Comparison of ENCODE assay signal across 8 mouse cellular contexts in the genomic region with DNA sequence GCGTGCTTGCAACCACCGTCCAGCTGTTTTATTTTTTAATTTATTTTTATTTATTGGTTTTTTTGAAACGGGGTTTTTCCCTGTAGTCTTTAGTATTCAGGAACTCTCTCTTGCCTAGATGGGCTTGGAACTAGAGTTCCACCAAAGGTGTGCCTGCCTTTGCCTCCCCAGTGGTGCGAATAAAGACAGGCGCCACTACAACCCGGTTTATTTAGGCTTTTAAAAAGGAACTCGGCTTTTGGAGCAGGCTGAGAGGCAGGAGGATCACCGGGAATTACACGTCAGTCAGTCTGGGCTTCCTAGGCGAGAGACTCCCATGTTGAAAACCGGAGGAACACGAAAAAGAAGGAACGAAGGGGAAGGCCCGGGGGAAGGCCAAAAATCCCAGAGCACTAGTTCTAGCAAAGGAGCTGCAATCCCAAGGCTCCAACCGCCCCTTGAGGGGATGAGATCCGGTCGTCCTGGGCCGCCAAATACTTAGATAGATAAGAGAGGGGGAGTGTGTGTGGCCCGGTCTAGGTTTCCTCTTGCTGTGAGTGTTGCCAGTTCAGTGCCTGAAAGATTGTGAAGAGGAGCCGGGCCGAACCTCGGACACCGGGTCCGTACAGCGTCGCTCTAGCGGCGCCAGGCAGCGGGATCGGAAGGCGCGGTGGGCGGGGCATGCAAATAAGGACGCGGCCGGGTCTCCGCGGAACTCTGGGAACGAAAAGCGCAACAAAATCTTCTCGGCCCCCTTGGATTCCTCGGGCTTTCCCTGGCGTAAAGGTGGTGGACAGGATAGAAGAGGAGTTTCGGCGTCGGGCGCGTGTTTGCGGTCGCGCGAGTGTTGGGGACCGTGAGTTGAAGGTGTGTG. TPM values are rescaled to one million over a fixed set of nuclear protein-coding genes. Genes with fewer than 3 reads are reported as not detected.
DNase-seq lines count a peak whose midpoint lies in the region; ATAC-seq lines count a peak whose summit lies in the region.

No protein-coding gene starts in this region.

- DNase-seq in embryo, embryonic 10 days (ENCODE audit: low spot score) = peak; percentile 80
- peak; percentile 79 for DNase-seq in gastrocnemius, postnatal 10 days
- DNase-seq in induced T-regulatory cell, adult 2 months (ENCODE audit: low read depth) = peak; percentile 84
- peak; percentile 66 to 77 for DNase-seq in left cerebral cortex, adult 8-10 months (ENCODE audit: low spot score in 2 of 2)
- peak; percentile 72 to 83 for DNase-seq in right cerebral cortex, adult 2 months (ENCODE audit: low spot score in 2 of 2)
- peak; percentile 62 for DNase-seq in urinary bladder, adult 2 months (ENCODE audit: low spot score)

- peak; percentile 40 for ATAC-seq in activated CD4-positive, CD25-positive, alpha-beta regulatory T cell, adult 4 months
- ATAC-seq in megakaryocyte, adult 5-6 weeks (ENCODE audit: poor library complexity, severe bottlenecking) = peak; percentile 53

RNA-seq across cellular contexts. Expression of a gene that starts 14.1 kb away (rescaled TPM):
- 100 to 1,000 TPM in 1 of 2 experiments, 10 to 100 TPM in 1; 65.1 to 101 TPM for polyA plus RNA-seq in activated CD4-positive, CD25-positive, alpha-beta regulatory T cell, adult 4 months (2017; shearing (Covaris generic))
- total RNA-seq in gastrocnemius, postnatal 10 days (2021) = 10 to 100 TPM; 18.0 to 20.9 TPM
- total RNA-seq in left cerebral cortex, adult 8-10 months (2022) = 10 to 100 TPM in 2 of 4 experiments, 1 to 10 TPM in 2; 7.8 to 11.5 (median 9.5) TPM
- total RNA-seq in megakaryocyte, adult 5-6 weeks (2015) = 22.6 and 28.8 TPM in 2 replicates
- total RNA-seq in megakaryocyte, adult 5-6 weeks (2017) = 18.1 and 23.1 TPM in 2 replicates
- polyA plus RNA-seq in urinary bladder, adult 2 months (2012; rRNA removed) = 34.4 and 37.5 TPM in 2 replicates

RNA-seq across cellular contexts. Expression of a gene that starts 24.3 kb away (rescaled TPM):
- under 1 TPM; 0.32 to 0.36 TPM for polyA plus RNA-seq in activated CD4-positive, CD25-positive, alpha-beta regulatory T cell, adult 4 months (2017; shearing (Covaris generic))
- total RNA-seq in gastrocnemius, postnatal 10 days (2021) = 10 to 100 TPM in 1 of 2 experiments, 1 to 10 TPM in 1; 7.1 to 10.7 TPM
- total RNA-seq in left cerebral cortex, adult 8-10 months (2022) = 10 to 100 TPM; 25.0 to 36.9 (median 30.7) TPM
- 1.7 and 2.3 TPM in 2 replicates for total RNA-seq in megakaryocyte, adult 5-6 weeks (2015)
- 1.0 and 2.1 TPM in 2 replicates for total RNA-seq in megakaryocyte, adult 5-6 weeks (2017)
- 41.9 and 52.2 TPM in 2 replicates for polyA plus RNA-seq in urinary bladder, adult 2 months (2012; rRNA removed)

RNA-seq across cellular contexts. Expression of a gene that starts 42.0 kb away (rescaled TPM):
- not detected for polyA plus RNA-seq in activated CD4-positive, CD25-positive, alpha-beta regulatory T cell, adult 4 months (2017; shearing (Covaris generic))
- not detected for total RNA-seq in gastrocnemius, postnatal 10 days (2021)
- not detected for total RNA-seq in left cerebral cortex, adult 8-10 months (2022)
- total RNA-seq in megakaryocyte, adult 5-6 weeks (2015) = not detected in 2 replicates
- total RNA-seq in megakaryocyte, adult 5-6 weeks (2017) = not detected in 2 replicates
- not detected in 2 replicates for polyA plus RNA-seq in urinary bladder, adult 2 months (2012; rRNA removed)

RNA-seq across cellular contexts. Expression of a gene that starts 59.0 kb away (rescaled TPM):
- polyA plus RNA-seq in activated CD4-positive, CD25-positive, alpha-beta regulatory T cell, adult 4 months (2017; shearing (Covaris generic)) = 10 to 100 TPM; 13.4 to 13.6 TPM
- total RNA-seq in gastrocnemius, postnatal 10 days (2021) = 1 to 10 TPM; 2.4 to 2.9 TPM
- 1 to 10 TPM in 3 of 4 experiments, under 1 TPM in 1; 0.97 to 3.1 (median 2.2) TPM for total RNA-seq in left cerebral cortex, adult 8-10 months (2022)
- 35.3 and 35.7 TPM in 2 replicates for total RNA-seq in megakaryocyte, adult 5-6 weeks (2015)
- total RNA-seq in megakaryocyte, adult 5-6 weeks (2017) = 20.5 and 24.1 TPM in 2 replicates
- polyA plus RNA-seq in urinary bladder, adult 2 months (2012; rRNA removed) = 31.8 and 34.3 TPM in 2 replicates

Comparison
In these comparisons a context has a peak if more than half of its experiments do, and no peak if none do; other contexts are left out.
1. Peak in every context shown above with its lines: DNase-seq and ATAC-seq.